Mouse (Mus musculus) thymus, postnatal 25 days (tissue): Measurements from ENCODE around the gene Zmat5.

ENCODE experiments used
- DNase-seq: peaks from one replicate; pipeline ENCODE4 v3.0.0; 2022

Gene Zmat5

GRCm38 (mm10) chr11:4784629-4785142 lies 80.2 kb downstream of the Zmat5 start:
- peak; percentile 20 for DNase-seq
